Mouse (Mus musculus): Measurements from ENCODE around the gene Ikzf1. TPM values are rescaled to one million over a fixed set of nuclear protein-coding genes. Genes with fewer than 3 reads are reported as not detected.

The Ikzf1 gene
- total RNA-seq, 2 experiments from 2014 or later, result 3.4 to 4.0 TPM

DNA sequence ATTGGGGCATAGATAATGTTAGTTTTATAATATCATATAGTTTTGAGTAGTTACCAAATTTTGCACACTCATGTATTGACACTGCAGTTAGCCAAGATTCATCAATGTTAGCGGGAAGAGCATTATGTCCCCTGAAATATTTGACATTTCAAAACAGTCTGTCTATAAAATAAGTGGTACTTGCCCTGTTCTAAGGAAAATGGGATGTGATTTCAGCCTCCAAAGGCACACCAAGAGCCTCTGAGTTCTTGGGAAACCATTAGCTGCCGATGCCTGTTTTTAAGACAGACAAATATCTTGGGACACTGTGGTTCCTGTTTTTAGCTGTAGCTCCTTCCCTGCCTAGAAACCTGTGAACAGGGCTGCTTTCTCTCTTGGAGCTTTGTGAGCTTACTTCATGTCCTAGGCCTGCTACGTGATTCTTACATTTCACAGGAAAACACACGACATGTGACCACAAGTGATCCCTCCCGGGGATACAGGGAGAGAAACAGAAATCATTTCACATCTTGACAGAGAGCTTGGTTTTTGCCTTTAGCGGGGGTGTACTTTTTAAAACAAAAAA lies 4.0 kb downstream of the Ikzf1 start:
- DNase-seq (ENCODE audit: low spot score in 2 of 2), result no peak
- intact Hi-C loops (cut with DNase I), result no loop called here

DNA sequence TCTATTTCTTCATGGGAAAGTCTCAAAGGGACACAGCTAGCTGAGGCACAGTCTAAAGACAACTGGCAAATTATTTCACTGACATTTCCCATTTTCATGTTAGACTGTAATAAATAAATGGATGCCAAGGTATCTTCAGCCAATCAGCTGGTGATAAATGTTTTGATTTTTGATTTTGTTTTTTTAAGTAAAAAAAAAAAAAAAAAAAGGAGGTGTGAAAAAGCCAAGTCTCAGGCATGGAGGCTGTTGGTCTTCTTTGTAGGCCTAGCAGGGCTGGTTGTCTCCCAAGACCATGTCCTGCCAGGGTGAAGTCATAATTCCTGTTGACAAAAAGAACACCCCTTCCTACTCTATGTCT lies 4.9 kb downstream of the Ikzf1 start:
- DNase-seq (ENCODE audit: low spot score in 2 of 2), result no peak
- intact Hi-C loops (cut with DNase I), result no loop called here

- DNase-seq (ENCODE audit: low spot score in 2 of 2), result no peak
- intact Hi-C loops (cut with DNase I), result no loop called here
Observed at GRCm38 (mm10) chr11:11690059-11690844, 5.4 kb downstream of the Ikzf1 start.

GRCm38 (mm10) chr11:11690845-11691196 lies 6.0 kb downstream of the Ikzf1 start:
- intact Hi-C loops (cut with DNase I), result no loop called here
- no peak for DNase-seq (ENCODE audit: low spot score in 2 of 2)

DNA sequence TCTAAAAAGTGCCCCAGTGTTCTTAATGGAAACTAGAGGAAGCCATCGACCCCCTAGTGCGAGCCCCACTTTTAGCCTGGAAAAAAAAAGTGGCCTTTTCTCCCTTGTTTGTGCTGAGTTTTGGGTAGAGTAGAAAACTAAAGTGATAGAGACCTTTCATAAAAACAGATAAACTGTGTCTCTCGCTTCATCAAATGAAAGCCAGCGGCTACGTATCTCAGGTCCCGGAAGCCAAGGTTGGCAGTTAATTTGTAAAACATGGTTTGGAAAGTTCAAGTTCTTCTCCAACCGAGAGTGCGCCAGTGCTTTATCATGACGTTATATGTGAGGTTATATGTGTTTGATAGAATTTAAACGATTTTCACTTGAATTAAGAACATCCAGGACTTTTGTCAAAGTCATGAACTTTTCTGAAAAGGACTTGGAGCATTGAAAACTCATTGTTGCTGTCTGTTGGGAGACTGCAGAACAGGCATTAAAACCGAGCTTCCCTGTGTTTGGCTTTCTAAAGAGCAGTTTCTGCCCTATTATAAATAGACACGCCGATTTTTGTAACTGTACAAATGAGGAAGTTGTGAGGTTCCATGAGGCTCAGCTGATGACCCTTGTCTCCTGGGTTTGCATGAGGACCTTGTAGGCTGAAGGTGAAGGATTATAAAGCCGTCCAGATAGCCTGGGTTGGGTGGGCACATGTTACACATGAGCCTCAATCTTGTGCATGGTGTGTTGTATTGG lies 6.7 kb downstream of the Ikzf1 start:
- intact Hi-C loops (cut with DNase I), result no loop called here

GRCm38 (mm10) chr11:11692558-11693166 lies 7.9 kb downstream of the Ikzf1 start:
- intact Hi-C loops (cut with DNase I), result no loop called here
- no peak for DNase-seq (ENCODE audit: low spot score in 2 of 2)

More for the DNA sequence above, 6.7 kb downstream of the Ikzf1 start:
- no peak for DNase-seq (ENCODE audit: low spot score in 2 of 2)

DNA sequence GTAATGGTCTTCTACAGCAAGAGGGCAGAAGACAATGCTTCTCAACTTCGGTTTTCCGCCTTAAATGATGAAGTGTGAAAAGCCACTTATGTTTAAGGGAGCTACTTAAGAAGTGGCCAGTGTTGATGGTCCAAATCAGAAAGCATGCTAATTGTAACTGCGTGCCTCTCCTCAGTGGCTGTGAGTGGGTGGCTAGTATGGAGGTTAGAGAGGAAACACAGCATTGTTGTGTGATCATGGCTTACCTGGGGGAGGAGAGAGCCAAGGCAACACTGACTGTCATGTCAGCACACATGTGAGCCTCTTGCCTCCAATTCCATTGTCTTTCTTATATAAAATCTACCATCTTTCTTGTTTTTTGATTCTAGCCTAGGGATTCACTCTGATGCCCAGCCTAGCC lies 8.6 kb downstream of the Ikzf1 start:
- DNase-seq (ENCODE audit: low spot score in 2 of 2), result no peak
- intact Hi-C loops (cut with DNase I), result no loop called here

DNA sequence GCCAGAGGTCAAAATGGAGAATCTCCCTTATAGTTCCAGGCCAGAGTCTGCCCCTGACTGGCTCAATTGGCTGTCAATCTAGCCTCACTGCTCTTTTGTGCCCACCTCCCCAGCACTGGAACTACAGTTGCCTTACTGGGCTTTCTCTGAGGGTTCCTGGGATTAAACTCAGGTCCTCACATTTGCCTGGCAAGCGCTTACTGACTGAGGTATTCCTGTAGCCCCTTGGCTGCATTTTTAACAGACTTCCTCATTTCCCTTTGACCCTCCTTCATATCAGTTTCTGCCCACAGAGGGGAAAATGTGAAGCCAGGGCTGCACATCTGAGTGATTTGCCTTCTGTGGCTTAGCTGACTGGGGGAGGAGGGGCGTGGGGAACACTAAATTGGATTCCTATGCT lies 9.3 kb downstream of the Ikzf1 start:
- intact Hi-C loops (cut with DNase I), result no loop called here

GRCm38 (mm10) chr11:11694472-11695177 lies 9.8 kb downstream of the Ikzf1 start:
- no peak for DNase-seq (ENCODE audit: low spot score in 2 of 2)
- intact Hi-C loops (cut with DNase I), result no loop called here

More for the DNA sequence above, 9.3 kb downstream of the Ikzf1 start:
- no peak for DNase-seq (ENCODE audit: low spot score in 2 of 2)

DNA sequence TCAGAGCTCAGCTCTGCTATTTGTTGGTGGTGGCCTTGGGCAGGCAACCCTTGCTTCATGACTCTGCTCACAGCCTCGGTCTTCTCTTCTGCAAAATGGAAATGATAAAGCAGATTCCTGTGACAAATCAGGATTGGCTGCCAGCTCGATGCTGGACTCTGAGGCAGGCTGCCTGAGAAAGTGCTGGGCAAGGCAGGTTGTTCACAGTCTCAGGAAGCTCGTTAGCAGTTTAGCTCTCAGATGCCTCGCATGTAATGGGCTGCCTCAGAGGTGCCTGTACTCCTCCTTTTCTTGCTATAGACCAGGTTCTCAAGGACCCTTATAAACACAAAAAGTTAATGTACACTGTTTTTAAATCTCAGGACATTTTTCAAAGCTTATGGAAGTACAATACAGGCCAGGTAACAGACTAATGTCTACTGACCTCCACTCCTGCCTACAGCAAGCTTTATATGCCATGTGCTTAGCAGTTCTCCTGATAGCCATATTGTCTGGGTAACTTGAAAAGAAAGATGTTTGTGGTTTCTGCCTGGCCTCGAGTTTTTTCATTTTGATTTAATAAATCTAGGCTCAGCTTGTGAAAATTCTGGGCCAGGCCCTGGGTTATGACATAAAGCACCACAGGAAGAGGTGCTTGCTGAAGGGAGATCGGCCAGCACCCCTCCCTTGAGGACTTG lies 10.5 kb downstream of the Ikzf1 start:
- DNase-seq (ENCODE audit: low spot score in 2 of 2), result no peak
- intact Hi-C loops (cut with DNase I), result no loop called here

- intact Hi-C loops (cut with DNase I), result no loop called here
- DNase-seq (ENCODE audit: low spot score in 2 of 2), result no peak
Observed at GRCm38 (mm10) chr11:11695907-11696306, 11.1 kb downstream of the Ikzf1 start.

GRCm38 (mm10) chr11:11696814-11697213 lies 12.0 kb downstream of the Ikzf1 start:
- intact Hi-C loops (cut with DNase I), result no loop called here
- DNase-seq (ENCODE audit: low spot score in 2 of 2), result no peak

- intact Hi-C loops (cut with DNase I), result no loop called here
- DNase-seq (ENCODE audit: low spot score in 2 of 2), result no peak
Observed at GRCm38 (mm10) chr11:11701378-11701777, 16.6 kb downstream of the Ikzf1 start.

- no peak for DNase-seq (ENCODE audit: low spot score in 2 of 2)
- intact Hi-C loops (cut with DNase I), result no loop called here
Observed at GRCm38 (mm10) chr11:11703776-11704175, 19.0 kb downstream of the Ikzf1 start.

- intact Hi-C loops (cut with DNase I), result no loop called here
- DNase-seq (ENCODE audit: low spot score in 2 of 2), result no peak
Observed at GRCm38 (mm10) chr11:11708154-11708719, 23.4 kb downstream of the Ikzf1 start.

DNA sequence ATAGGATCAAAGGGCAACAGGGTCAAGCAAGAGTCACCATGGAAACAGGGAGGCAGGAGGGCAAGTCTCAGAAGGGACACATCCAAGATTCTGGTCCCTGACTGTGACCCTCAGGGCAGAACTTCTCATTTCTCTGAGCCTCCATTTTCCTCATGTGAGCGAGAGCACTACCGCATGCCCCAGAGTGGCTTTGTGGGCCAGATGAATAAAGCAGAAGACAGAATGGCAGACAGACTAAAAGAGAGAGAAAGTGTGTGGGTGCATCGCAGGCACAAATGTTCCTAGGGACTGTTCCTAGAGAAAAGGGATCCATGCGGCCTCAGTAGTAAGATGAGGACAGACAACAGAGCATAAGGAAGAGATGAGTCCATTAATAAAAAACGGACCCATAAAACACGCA lies 24.5 kb downstream of the Ikzf1 start:
- no peak for DNase-seq (ENCODE audit: low spot score in 2 of 2)
- intact Hi-C loops (cut with DNase I), result no loop called here

DNA sequence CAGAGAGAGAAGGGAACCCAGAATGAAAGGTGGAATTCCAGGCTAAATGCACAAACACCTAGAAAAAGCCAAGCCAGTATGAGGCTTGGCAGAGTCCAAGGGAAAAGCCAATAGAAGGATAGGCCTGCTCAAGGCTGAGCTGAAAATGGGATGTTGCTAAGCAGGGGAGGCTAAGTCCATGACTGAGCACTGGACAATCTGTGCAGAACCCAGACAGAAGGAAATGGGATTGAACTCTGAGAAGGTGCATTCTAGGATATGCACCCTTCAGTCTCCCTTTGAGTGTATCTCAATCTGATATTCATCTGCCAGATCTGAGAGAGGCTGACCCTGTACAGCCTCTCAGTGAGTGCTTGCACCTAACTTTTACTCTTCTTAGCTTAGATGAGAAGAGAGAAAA lies 25.9 kb downstream of the Ikzf1 start:
- no peak for DNase-seq (ENCODE audit: low spot score in 2 of 2)
- intact Hi-C loops (cut with DNase I), result no loop called here

DNA sequence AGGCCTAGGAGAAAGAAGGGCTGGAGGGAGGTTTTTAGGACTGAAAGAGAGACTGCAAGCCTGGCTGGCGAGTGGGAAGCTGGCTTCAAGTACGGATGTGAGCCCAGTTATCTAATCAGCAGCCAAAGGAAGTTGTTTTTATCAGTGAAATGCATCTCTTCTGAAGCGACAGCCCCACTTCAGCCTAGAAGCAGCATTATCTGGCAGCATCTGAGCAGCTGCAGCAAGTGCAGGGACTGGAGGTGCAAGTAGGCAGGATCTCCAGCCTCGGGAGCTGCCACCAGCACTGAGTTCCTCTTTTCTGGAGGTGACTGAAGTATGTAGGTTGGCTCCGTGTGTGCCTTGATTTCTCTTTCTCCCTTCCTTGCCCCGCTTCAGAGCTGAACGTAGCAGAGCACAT lies 26.9 kb downstream of the Ikzf1 start:
- intact Hi-C loops (cut with DNase I), result no loop called here
- no peak for DNase-seq (ENCODE audit: low spot score in 2 of 2)

DNA sequence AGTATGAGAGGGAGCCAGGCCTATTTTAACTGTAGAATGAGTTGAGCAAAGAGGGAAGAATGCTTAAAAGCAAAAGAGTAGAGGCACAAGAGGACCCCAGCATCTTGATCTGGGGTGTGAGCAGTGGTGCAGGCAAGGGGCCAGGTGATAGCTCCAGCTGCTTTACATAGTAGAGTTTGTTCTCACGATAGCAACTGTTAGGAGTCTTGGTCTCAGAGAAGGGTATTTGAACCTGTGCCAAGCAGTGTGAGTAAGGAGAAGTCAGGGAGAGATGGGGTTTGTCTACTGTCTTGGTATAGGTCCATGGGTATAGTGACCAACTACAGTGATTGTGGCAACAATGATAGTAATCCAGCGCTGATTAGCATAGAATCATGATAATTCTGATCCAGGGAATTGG lies 29.9 kb downstream of the Ikzf1 start:
- DNase-seq (ENCODE audit: low spot score in 2 of 2), result no peak
- intact Hi-C loops (cut with DNase I), result no loop called here
